Mouse (Mus musculus) MEL-GATA-1-ER (cell line): ENCODE results near the gene Lsm10.

Experiments used
- DNase-seq: peaks from one replicate; pipeline ENCODE4 v3.0.0-alpha.2; 2012; ENCODE audit warnings: low read depth; ENCODE audit errors: extremely low read depth

The Lsm10 gene

GRCm38 (mm10) chr4:126118651-126119050 lies 22.2 kb downstream of the Lsm10 start:
- DNase-seq = no peak

GRCm38 (mm10) chr4:126119051-126119450 lies 22.6 kb downstream of the Lsm10 start:
- no peak for DNase-seq

GRCm38 (mm10) chr4:126120052-126120451 lies 23.6 kb downstream of the Lsm10 start:
- DNase-seq = no peak

- no peak for DNase-seq
Observed at GRCm38 (mm10) chr4:126120506-126120905, 24.1 kb downstream of the Lsm10 start.

GRCm38 (mm10) chr4:126123309-126124040 lies 27.1 kb downstream of the Lsm10 start:
- DNase-seq = no peak

GRCm38 (mm10) chr4:126130502-126130901 lies 34.1 kb downstream of the Lsm10 start:
- no peak for DNase-seq

GRCm38 (mm10) chr4:126131290-126132121 lies 35.1 kb downstream of the Lsm10 start:
- DNase-seq = no peak

GRCm38 (mm10) chr4:126132636-126133264 lies 36.3 kb downstream of the Lsm10 start:
- no peak for DNase-seq

GRCm38 (mm10) chr4:126134236-126134635 lies 37.8 kb downstream of the Lsm10 start:
- DNase-seq = no peak

GRCm38 (mm10) chr4:126134639-126135038 lies 38.2 kb downstream of the Lsm10 start:
- no peak for DNase-seq

GRCm38 (mm10) chr4:126137773-126138172 lies 41.4 kb downstream of the Lsm10 start:
- DNase-seq = no peak

- no peak for DNase-seq
Observed at GRCm38 (mm10) chr4:126141021-126141420, 44.6 kb downstream of the Lsm10 start.

GRCm38 (mm10) chr4:126145396-126145795 lies 49.0 kb downstream of the Lsm10 start:
- DNase-seq = no peak

- no peak for DNase-seq
Observed at GRCm38 (mm10) chr4:126146974-126147532, 50.6 kb downstream of the Lsm10 start.

- no peak for DNase-seq
Observed at GRCm38 (mm10) chr4:126147533-126148160, 51.2 kb downstream of the Lsm10 start, which contains the start of gene Eva1b. Gene Eva1b, plus strand, starts transcription at chr4:126147744.
